Mouse (Mus musculus) erythroblast, embryonic 14.5 days (primary cell): ENCODE measurements around the gene Rsph1. TPM values are rescaled to one million over a fixed set of nuclear protein-coding genes. Genes with fewer than 3 reads are reported as not detected.

Source experiments
- H3K27me3 ChIP-seq: 2 replicates; pipeline ENCODE4 v1.6.1; 2012; ENCODE audit warnings: inconsistent platforms; ENCODE audit not compliant: control insufficient read depth
- H3K36me3 ChIP-seq: 2 replicates; pipeline ENCODE4 v1.6.1; 2012; ENCODE audit warnings: mild to moderate bottlenecking, inconsistent platforms; ENCODE audit not compliant: control insufficient read depth
- H3K4me1 ChIP-seq: 2 replicates; pipeline ENCODE4 v1.6.1; 2012; ENCODE audit warnings: inconsistent platforms; ENCODE audit not compliant: control insufficient read depth
- H3K4me3 ChIP-seq: replicated peaks from 2 replicates; pipeline ENCODE3; 2012; ENCODE audit warnings: moderate library complexity, mild to moderate bottlenecking, inconsistent platforms
- H3K9me3 ChIP-seq: 2 replicates; pipeline ENCODE4 v1.6.1; 2012; ENCODE audit warnings: low read length, inconsistent platforms, mixed read lengths; ENCODE audit not compliant: control insufficient read depth
- GATA1 ChIP-seq: IDR thresholded peaks from 2 replicates; pipeline ENCODE4 v1.6.1; 2012; ENCODE audit warnings: low read length, inconsistent platforms, mixed read lengths
- TAL1 ChIP-seq: IDR thresholded peaks from 3 replicates; pipeline ENCODE4 v1.6.1; 2012; ENCODE audit warnings: low read length, inconsistent platforms, mixed read lengths
- polyA plus RNA-seq: library from polyadenylated mRNA; stranded (reverse); fragments of >175 nt; gene quantifications from 2 replicates; pipeline ENCODE4 v1.2.3, GENCODE M21; 2012

The Rsph1 gene
- polyA plus RNA-seq, 1 experiment = not detected

GRCm38 (mm10) chr17:31210299-31210698 lies 66.9 kb downstream of the Rsph1 start:
- TF ChIP-seq GATA1 (no peak), TAL1 (peak; percentile 27; the same call in 1 of the 3 replicates)
- no peaks in the 10 kb centered on the region for H3K27me3 ChIP-seq
- H3K4me3 ChIP-seq = peak overlapping the region; percentile 40
- peaks cover 49% of the 10 kb centered on the region for H3K36me3 ChIP-seq
- peaks cover 59% of the 10 kb centered on the region for H3K4me1 ChIP-seq
- no peaks in the 10 kb centered on the region for H3K9me3 ChIP-seq

- H3K4me1 ChIP-seq = peaks cover 59% of the 10 kb centered on the region
- H3K9me3 ChIP-seq = no peaks in the 10 kb centered on the region
These were observed 67.7 kb downstream of the Rsph1 start for GRCm38 (mm10) chr17:31209376-31209930.

GRCm38 (mm10) chr17:31208654-31209053 lies 68.5 kb downstream of the Rsph1 start:
- Histone ChIP-seq H3K4me1 (peaks cover 59% of the 10 kb centered on the region), H3K36me3 (peaks cover 33% of the 10 kb centered on the region), H3K4me3 (peak overlapping the region; percentile 66), H3K9me3 (no peaks in the 10 kb centered on the region), H3K27me3 (no peaks in the 10 kb centered on the region)
- TF ChIP-seq GATA1 (no peak), TAL1 (no peak)

More at GRCm38 (mm10) chr17:31209376-31209930, 67.7 kb downstream of the Rsph1 start:
- Histone ChIP-seq H3K27me3 (no peaks in the 10 kb centered on the region), H3K36me3 (peaks cover 41% of the 10 kb centered on the region), H3K4me3 (peak overlapping the region; percentile 66)
- TF ChIP-seq TAL1 (no peak), GATA1 (no peak)

DNA sequence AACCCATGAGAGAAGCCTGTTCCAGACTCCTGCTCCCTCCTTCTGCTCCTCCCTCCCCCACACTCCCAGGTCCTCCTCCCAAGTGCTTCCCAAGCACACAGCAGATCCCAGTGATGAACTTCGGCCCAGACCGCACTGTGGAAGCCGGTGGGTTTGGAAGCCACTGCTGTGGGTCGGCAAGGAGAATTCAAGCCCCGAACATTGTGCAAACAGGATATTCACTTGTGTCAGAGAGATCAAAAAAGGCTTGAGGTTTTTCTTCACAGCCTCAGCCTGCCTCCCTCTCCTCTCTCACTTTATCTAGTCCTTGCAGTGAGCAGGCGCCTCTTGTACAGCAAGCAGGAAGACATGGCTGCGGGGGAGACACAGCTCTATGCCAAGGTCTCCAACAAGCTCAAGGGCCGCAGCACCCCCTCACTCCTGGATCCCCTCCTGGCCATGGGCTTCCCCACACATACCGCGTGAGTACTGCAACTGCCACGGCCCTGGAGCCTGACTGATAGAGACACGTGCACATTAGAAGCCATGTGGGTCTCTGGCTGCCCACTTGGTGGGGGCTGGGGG lies 69.3 kb downstream of the Rsph1 start, which contains the start of gene Ubash3a:
Ubash3a (plus strand) TSS at position 103 of the 564 bp plus-strand sequence.
- H3K27me3 ChIP-seq = no peaks in the 10 kb centered on the region
- H3K4me1 ChIP-seq = peaks cover 59% of the 10 kb centered on the region
- peaks cover 29% of the 10 kb centered on the region for H3K36me3 ChIP-seq
- TF ChIP-seq GATA1 (no peak), TAL1 (no peak)
- H3K9me3 ChIP-seq = no peaks in the 10 kb centered on the region
- H3K4me3 ChIP-seq = peak within 1 kb of the TSS; percentile 66

Other genes starting within 250 kb of the Rsph1 start
- 0.05 and 0.09 TPM in 2 replicates for gene Abcg1, start 219.7 kb downstream of the Rsph1 start, polyA plus RNA-seq
- gene Tff3, start 147.7 kb downstream of the Rsph1 start, polyA plus RNA-seq = not detected in 2 replicates
- not detected in 2 replicates for gene Tff2, start 133.1 kb downstream of the Rsph1 start, polyA plus RNA-seq
- gene Tff1, start 112.1 kb downstream of the Rsph1 start, polyA plus RNA-seq = not detected in 2 replicates
- not detected in 2 replicates for gene Tmprss3, start 78.4 kb downstream of the Rsph1 start, polyA plus RNA-seq
- 0.80 and 0.94 TPM in 2 replicates for gene Ubash3a, start 69.5 kb downstream of the Rsph1 start, polyA plus RNA-seq
- gene Slc37a1, start 9.4 kb upstream of the Rsph1 start, polyA plus RNA-seq = 0.01 TPM in 2 replicates
- gene Pde9a, start 108.8 kb upstream of the Rsph1 start, polyA plus RNA-seq = not detected in 2 replicates
- 0.85 and 1.0 TPM in 2 replicates for gene Wdr4, start 242.6 kb upstream of the Rsph1 start, polyA plus RNA-seq
- 15.1 and 29.2 TPM in 2 replicates for gene Ndufv3, start 242.7 kb upstream of the Rsph1 start, polyA plus RNA-seq